Mouse (Mus musculus) layer of hippocampus, adult 18-20 months (tissue): Measurements from ENCODE around the gene Acot7. TPM values are rescaled to one million over a fixed set of nuclear protein-coding genes. Genes with fewer than 3 reads are reported as not detected.
"Not testable (repeated sequence)": the region's sequence is repeated elsewhere in the genome, so short reads cannot be mapped to it uniquely, and the experiment has no call there.

Experiments used
- DNase-seq, 2 experiments: peaks; one replicate each; pipeline ENCODE4 v3.0.0; 2022; ENCODE audit warnings: low spot score in 2 of 2
- total RNA-seq, 2 experiments: library from RNA; stranded (reverse); gene quantifications; 2 replicates each; pipeline ENCODE4 v1.2.3; 2021

The Acot7 gene
- total RNA-seq, 2 experiments from 2014 or later: 329 to 352 TPM

- DNase-seq: no peak
Observed at GRCm38 (mm10) chr4:152202418-152202817, 24.5 kb downstream of the Acot7 start.

GRCm38 (mm10) chr4:152202905-152203304, 25.0 kb downstream of the Acot7 start:
- peak in 1 of 2 experiments; percentile 66 for DNase-seq

DNA sequence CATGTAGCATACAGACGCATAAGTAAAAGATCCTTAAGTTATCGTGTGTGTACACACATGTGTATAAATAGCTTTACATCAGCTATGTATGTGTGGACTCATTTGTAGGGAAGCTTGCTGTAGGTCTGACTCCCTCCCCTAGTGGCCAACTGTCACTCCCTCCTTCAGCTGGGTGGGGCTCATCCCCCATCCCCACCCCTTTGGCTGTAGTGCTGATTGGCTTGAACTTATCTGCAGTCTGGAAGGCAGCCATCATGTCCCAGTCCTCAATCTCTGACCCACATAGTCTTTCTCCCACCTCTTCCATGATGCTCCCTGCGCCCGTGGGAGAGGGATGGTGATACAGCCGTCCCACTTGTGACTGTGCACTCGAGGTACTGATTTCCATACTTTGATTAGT, 26.7 kb downstream of the Acot7 start:
- no peak for DNase-seq

GRCm38 (mm10) chr4:152206199-152206598, 28.3 kb downstream of the Acot7 start:
- DNase-seq: no peak

GRCm38 (mm10) chr4:152209623-152210022, 31.7 kb downstream of the Acot7 start:
- no peak for DNase-seq

DNA sequence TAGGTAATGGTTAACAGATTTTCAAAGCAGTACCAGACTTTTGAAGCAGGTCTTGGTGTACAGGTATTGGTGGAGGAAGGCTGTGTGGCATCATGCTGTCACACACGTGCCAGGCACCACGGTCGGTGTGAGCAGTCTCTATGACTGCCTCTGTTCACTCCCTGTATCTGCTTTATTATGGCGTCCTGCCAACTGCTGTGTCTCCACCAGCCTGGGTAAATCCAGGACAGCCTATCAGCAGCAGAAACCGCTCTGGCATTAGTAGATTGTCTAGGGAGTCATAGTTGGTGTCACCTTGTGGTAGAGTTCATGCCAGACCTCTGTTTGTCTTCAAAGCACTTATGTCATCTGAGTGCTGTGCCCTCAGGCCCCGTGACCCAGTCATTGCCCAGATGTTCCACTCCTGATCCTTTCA, 34.2 kb downstream of the Acot7 start:
- DNase-seq: no peak

- DNase-seq: peak in 1 of 2 experiments; percentile 82
Observed at GRCm38 (mm10) chr4:152212531-152212930, 34.6 kb downstream of the Acot7 start.

GRCm38 (mm10) chr4:152212974-152213373, 35.0 kb downstream of the Acot7 start:
- no peak for DNase-seq

- DNase-seq: peak; percentile 85 to 96
Observed at GRCm38 (mm10) chr4:152213760-152214480, 36.0 kb downstream of the Acot7 start.

DNA sequence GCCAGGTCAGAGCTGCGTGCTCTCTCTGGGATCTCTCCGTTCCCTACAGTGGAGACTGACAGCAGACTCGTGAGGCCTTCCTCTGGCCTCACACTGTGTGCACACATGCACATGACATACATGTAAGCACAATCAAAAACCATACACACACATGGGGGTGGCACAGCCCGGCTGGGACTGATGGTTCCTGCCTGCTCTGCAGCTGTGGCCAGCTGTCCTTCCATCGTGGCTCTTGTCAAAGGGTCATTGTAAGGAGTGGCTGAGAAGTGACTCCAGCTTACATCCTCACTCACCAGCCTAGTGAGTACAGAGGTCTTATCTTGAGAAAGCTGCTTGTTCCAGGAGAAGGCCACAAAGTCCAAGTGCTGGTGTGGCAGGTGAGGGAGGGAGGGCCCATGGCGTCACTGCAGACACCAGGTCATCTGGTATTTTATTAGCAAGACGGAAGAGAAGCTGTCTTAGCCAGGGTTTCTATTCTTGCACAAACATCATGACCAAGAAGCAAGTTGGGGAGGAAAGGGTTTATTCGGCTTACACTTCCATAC, 37.0 kb downstream of the Acot7 start:
- DNase-seq: no peak

DNA sequence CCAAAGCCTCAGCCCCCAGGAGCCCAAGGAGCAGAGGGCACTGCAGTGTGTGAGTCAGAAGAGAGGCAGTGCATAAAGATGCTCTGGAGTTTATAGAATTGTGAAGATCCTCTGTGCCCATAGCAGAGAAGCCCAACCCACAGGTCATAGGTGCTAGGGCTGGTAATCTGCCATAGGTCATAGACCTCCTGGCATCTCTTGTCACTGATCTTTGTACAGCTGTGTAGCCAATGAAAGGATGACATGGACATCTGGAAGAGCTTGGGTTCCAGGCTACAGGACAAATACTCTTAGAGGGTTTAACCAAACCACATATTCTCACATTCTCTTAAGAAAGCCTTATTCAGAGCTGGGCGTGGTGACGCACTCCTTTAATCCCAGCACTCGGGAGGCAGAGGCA, 41.7 kb downstream of the Acot7 start:
- DNase-seq: no peak

GRCm38 (mm10) chr4:152220771-152221410, 43.0 kb downstream of the Acot7 start:
- DNase-seq: no peak

DNA sequence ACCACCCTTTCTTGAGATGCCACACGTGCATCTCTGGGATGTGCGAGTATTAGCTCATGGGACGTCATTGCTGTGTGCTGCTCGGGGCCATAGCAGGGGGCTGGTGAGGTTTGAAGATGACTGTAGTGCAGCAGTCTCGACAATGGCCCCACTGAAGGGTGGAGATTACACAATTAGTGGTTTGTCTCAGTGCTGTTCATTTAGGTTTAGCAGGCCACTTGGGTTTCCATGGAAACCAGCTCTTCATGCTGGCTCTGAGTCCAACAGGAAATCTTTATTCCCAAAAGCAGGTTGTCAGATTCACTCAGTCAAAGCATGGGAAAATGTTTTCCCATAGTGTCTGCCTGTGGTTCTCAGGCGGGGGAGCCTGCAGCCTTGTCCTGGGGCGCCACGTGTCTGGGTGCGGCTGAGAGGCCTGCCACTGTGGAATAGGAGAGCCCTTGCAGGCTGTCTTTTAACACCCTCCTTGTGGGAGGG, 43.5 kb downstream of the Acot7 start:
- peak; percentile 37 to 75 for DNase-seq

DNA sequence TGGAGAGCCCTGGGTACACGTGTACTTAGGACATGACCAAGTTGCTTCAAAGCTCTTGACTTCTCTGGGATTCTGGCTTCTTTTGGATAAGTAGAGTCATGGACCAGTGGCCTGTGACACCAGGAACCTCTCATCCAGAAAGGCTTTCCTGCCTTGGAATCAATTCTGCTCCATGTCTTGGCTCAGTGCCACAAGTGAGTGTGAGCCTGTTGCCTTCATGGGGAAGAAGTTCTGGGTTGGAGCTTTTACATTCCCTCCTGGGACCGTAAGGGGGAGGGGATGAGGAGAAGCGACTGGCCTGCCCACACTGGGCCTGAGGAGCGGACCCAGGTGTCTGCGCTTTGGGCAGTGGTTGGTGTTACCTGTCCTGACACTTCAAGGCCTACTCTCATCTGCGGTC, 44.2 kb downstream of the Acot7 start:
- DNase-seq: no peak

GRCm38 (mm10) chr4:152222513-152222912, 44.6 kb downstream of the Acot7 start:
- no peak for DNase-seq

DNA sequence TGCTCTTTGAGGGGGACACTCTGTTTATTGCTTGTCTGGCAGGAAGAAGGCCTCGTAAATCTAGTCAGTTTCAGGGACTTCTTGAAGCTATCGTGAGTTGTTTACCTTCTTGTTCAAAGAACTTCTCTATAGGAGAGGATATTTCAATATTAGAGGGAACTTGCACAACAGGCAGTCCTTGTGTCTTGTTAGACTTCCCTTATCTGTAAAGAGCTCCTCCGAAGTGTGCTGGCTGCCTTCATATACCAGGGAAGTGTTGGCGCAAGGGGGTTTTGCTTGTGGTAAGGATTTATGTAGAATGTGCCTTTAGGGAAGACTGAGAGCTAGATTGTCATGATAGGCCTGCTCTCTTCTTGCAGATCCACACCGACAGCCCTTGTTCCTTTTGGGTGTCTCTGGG, 46.2 kb downstream of the Acot7 start:
- DNase-seq: no peak

- DNase-seq: peak; percentile 58 to 86
Observed at GRCm38 (mm10) chr4:152226901-152227486, 49.1 kb downstream of the Acot7 start.

- no peak for DNase-seq
Observed at GRCm38 (mm10) chr4:152227749-152228527, 50.0 kb downstream of the Acot7 start.

- DNase-seq: not testable (repeated sequence)
Observed at GRCm38 (mm10) chr4:152230331-152230730, 52.4 kb downstream of the Acot7 start.

- DNase-seq: no peak
Observed at GRCm38 (mm10) chr4:152231326-152231725, 53.4 kb downstream of the Acot7 start.

GRCm38 (mm10) chr4:152232411-152232903, 54.5 kb downstream of the Acot7 start:
- no peak for DNase-seq
